Mouse (Mus musculus) cerebellum, adult 2 months (tissue): ENCODE results near the gene Eif4g3.

Experiments used
- CTCF ChIP-seq: fragments of 200-500 bp; IDR thresholded peaks from 2 replicates; pipeline ENCODE4 v1.5.1; 2011; ENCODE audit warnings: low read depth, mild to moderate bottlenecking, control low read depth, low read length, moderate library complexity, borderline replicate concordance; ENCODE audit not compliant: insufficient read depth
- POLR2A ChIP-seq: fragments of 200-500 bp; IDR thresholded peaks from 2 replicates; pipeline ENCODE4 v1.6.1; 2011; ENCODE audit warnings: low read length, control low read depth, borderline replicate concordance; ENCODE audit not compliant: insufficient read depth

- no peak for TF ChIP-seq POLR2A
- TF ChIP-seq CTCF, result no peak
These were observed 131.2 kb downstream of the Eif4g3 start for GRCm38 (mm10) chr4:138124046-138124445.
